Mouse (Mus musculus) bone marrow macrophage, adult 2 months (primary cell): ENCODE data around the gene Padi6.

Source experiments
- CTCF ChIP-seq: IDR thresholded peaks from 2 replicates; pipeline ENCODE4 v1.5.1; 2012; ENCODE audit warnings: low read depth, mild to moderate bottlenecking, low read length, moderate library complexity
- POLR2A ChIP-seq: IDR thresholded peaks from 2 replicates; pipeline ENCODE4 v1.6.1; 2012; ENCODE audit warnings: mild to moderate bottlenecking, low read depth, low read length, borderline replicate concordance

GRCm38 (mm10) chr4:140714586-140714985, 27.9 kb downstream of the Padi6 start:
- TF ChIP-seq CTCF: no peak
- no peak for TF ChIP-seq POLR2A
